Mouse (Mus musculus): ENCODE measurements around the gene Plxnc1.

Gene Plxnc1

DNA sequence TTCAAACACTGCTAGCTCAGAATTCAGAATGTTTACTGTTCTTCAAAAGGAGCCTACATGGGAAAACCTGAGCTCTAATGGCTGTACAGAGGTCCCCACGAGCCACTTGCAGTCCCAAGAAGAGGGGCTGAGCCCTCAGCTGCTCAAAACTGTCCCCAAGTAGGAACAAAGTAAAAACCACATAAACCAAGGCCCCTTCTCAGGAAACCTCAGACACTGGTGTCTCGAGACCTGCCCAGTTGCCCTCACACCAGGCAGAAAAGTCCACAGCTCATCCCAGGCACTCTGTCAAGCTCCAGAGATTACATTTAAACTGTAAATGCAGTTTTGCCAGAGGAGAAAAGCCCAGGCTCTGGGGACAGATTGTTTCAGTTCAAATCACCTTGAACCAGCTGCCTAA is 26.6 kb downstream of the Plxnc1 start:
- no peak for DNase-seq

DNA sequence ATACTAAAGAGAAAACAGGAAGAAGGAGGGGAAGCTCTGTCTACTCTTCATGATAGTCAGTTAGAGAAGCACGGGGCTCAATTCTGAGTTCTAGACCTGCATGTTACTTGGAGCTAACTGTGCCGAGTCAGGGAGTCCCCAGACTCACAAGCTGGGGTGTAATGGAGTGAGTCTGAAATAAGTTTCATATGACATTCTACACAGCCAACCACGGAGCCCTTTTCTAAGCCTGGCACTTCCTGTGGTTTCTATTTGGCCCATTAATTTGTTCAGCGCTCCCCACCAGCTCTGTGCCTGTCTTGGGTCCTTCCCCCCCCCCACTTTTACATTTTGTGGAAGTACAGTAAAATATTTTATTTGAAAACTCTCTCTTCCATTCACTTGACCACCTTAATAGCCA is 27.3 kb downstream of the Plxnc1 start:
- no peak for DNase-seq

DNA sequence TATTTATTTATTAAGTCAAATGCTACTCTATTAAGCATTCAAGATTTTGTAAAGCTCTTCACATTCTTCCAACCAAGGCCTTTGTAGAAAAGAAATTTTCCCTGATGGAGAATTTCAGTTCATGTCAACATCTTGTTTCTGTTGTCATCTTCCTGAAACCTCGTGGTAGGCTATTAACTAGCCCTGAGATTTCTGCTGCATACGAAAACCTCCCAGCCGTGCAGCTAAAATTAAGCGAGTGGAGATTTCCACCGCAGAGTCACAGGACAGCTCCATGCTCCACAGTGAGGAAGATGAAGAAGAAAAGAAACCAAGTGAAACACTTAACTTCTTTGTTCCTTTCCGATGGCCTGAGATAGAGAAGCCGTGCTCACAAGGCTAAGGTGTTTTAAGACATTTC is 28.0 kb downstream of the Plxnc1 start:
- DNase-seq, result no peak

DNA sequence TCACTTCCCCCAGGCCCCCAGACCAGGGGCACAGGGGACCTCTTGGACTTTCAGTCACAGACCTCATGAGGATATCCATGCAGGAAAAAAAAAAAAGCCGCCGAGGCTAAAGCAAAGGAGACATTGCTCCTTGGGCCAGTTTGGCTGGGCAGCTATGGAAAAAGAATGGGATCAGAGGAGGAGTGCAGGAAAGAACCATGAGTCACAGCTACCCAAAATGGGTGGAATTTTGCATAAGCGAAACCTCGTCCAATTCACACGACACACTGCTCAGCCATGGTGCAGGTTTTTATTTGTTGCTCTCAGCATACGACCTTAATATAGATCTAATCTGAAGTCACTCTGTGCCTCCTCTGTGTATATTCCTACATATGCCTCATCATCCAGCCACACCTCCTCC is 28.9 kb downstream of the Plxnc1 start:
- no peak for DNase-seq

DNA sequence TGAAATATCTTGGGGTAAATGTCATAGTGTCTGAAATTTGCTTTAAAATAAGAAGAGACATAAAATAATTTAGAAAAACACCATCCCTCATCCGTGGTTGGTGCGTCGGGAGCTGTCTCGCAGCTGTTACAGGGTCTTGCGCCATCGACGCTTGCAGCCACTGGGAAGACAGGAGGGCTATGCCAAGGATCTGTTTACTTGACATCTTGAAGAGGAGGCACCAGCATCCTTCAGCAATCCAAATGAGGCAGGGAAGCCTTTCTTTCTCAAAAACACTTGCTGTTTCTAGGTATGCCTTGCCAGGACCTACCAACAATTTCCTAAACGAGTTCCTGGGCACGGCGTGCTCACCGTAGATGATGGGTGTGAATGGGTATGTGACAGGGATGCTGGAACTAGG is 30.6 kb downstream of the Plxnc1 start:
- DNase-seq, result no peak

DNA sequence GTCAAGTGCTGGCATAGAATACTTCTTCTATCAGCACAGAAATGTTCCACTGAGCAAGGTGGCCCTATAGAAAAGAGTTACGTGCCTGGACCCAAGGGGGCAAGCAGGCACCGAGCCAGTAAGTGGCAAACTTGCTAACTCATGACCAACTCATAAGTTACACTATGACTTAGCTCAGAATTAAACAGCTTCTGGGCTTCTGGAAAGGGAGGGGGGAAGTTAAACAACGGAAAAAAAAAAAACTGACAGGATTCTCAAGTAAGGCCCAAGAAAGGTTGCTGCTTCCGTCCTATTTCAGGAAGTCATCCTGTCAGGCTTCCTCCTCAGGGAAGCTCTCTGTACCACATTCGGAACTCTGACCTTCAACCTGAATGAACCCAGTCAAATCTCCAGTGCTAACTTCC is 31.3 kb downstream of the Plxnc1 start:
- DNase-seq, result no peak

DNA sequence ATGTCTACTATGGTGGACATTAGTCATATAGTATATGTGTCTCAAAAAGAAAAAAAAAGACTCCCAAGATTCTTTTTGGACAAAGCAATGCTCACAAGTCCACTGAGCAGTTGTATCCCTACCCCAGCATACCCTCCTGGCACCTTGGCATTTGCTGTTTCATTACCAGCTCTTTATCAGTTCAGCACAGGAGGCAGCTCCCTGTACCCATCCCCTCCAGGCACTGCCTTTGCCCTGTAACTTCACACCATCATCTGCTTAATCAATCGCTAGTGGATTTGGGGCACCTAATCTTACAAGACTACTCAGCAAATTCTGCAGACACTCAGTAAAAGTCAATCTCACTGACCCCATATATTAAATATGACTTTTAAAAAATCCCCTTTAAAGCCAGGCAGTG is 32.1 kb downstream of the Plxnc1 start:
- DNase-seq, result no peak

DNA sequence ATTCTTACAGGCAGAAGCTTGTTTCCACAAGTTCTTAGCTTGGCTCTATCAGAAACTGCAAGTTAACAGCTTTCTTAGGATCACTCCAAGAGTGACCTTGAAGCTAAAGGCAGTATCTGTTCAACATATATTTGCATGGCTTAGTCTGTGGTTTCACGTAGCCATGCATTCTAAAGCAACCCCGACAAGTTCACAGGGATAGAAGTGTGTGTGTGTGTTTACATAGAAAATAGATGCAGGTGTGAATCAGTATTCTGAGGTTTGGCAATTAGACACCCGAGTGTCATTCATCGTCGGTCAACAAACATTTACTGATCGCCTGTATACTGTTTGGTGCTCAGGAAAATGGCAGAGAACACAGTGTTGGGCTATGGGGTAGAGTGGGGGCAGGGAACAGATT is 33.5 kb downstream of the Plxnc1 start:
- no peak for DNase-seq

DNA sequence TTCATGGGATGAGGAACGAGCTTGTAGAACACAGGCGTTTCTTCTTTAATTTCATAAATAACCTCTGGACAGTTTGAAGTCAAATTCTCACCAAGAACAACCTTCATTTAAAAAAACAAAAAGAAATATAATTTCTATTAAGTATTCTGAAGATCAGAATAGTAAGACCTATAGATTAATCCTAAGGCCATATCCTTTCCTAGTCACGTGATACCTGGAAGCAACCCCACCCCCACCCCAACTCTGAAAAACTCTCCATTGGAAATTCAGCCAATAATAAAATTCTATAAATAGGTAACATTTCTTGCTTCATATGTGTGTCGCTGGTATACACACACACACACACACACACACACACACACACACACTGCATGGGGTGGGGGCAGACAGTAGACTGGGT is 34.1 kb downstream of the Plxnc1 start:
- no peak for DNase-seq

DNA sequence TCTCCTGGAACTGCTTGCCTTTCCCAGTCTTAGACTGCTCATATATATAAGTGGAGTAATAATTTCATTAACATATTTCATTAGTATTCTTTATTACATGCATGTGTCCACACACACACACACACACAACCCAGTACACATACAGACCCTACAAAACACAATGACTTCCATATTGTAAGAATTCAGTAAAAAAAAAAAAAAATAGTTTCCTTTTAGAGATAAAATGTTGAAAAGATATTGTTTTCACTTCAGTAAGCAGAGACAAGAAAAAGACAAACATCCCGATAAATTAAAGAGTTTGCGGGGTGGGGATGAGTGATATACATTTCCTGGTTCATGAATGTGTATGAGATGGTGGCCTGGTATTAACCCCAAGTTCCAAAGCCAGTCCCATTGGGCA is 34.8 kb downstream of the Plxnc1 start:
- DNase-seq, result no peak

DNA sequence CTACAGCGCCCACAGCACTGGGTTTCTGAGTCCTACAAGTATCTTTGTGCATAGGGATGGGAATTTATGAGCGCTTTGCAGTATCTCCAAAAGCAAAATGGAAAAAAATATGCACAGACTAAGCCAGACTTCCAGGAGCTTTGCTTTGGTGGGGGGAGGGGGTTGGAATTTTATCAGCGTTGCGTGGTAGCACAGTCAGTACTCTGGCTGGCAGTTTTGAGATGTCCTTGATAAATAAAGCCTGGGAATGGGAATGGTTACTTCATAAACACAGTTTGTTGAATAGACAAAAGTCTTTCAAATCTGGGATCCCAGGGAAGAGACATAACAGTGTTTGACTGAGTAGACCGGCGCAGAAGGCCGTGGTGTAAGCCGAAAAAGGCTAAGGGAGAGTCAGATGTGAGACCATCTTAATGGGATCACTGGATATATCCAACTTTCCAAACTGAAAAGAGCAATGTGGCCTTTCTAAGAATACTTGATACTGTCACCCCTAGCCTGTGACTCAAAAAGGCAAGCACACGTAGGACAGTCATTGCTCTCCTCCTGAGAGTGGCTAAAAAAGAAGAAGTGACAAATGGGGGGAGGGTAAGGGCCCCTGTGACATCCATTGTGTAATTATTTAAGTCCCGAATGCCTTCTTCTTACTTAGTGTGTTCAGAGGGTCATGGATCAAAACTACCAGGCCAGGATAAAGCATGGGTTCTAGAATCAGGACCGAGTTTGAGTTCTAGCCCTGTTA is 35.5 kb downstream of the Plxnc1 start:
- DNase-seq, result no peak

DNA sequence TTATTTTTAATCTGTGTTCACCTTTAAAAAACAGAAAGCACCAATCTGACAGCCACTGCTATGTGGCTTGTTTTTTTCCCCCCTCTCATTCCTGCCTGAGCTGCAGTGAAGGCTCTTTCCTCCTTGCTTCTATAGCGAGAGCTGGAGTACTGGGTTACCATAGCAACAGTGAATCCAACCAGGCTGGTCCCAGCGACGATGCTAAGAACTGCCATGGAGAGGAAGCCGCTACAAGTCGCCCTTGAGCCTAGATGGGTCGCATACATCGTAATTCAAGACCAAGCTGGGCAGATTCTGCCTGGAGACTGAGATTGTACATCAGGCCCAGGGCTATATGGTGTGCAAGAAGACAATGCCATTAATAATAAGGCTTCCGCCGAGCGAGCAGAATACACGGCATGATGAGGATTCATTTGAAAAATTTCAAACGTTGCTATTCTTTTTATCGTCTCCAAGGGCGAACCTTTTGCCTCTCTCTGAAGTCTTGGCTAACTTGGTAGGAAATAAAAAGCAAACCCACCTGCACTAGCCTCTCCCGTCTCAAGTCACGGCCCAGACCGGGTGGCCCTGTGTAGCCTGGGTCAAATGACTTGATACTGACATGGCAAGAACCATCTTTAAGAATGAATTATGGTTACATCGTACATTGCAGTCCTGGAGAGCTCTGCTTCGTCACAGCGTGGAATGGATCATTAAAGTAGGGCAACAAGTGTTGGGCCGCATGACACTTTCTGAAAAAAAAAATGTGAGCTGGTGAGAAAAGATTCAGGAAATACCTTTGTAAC is 38.8 kb downstream of the Plxnc1 start:
- DNase-seq, result no peak

DNA sequence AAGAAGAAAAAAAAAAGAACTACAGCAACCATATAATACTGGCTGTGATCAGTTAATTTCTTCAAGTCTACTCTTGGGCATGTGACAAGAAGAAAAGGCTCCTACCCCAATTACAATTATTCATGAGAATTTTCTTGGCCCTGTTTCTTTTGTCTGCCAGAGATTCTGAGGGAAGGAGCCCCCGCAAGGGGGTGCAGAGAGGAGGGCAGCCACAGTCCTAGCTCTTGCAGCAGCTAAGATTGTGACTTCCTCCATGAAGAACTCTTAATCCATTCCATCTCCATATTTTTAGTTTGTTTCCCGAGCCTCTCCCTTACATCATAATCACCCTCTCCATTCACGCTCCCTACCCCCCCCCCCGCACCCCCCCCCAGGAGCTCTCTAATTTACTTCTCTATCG is 39.4 kb downstream of the Plxnc1 start:
- no peak for DNase-seq

DNA sequence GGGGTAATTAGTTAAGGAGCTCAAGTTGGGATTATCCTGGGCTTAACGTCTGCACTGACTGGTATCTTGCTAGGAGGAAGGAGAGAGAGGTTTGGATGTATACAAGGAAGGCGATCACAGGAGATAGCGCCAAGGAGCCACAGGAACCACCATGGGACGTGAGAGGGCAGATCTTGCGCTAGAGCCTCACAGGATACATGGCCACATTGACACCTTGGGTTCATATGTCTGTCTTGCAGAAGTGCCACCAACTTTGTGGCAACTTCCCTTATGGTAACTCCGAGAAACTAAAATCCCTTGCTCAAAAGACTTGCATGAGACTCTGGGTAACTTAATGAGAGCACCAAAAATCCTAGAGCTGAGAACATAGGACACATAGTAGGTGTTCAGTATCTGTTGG is 47.7 kb downstream of the Plxnc1 start:
- no peak for DNase-seq

DNA sequence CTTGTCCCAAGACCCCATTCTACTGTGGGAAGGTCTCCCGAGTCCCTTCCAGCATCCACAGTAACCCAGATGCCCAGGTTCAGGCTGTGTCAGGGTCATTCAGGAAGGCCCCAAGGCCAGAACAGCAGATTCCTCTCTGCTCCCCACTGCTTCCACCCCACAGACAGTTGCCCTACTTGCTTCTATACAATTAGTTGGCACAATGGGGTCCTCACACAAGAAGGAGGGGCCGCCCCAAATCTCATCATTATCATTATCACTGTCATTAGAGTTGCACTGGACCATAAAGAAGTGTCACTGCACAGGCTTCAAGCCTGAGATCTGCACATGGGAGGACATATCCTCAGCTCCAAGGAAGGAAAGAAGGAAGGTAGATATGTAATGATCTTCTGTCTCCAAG is 48.3 kb downstream of the Plxnc1 start:
- no peak for DNase-seq

DNA sequence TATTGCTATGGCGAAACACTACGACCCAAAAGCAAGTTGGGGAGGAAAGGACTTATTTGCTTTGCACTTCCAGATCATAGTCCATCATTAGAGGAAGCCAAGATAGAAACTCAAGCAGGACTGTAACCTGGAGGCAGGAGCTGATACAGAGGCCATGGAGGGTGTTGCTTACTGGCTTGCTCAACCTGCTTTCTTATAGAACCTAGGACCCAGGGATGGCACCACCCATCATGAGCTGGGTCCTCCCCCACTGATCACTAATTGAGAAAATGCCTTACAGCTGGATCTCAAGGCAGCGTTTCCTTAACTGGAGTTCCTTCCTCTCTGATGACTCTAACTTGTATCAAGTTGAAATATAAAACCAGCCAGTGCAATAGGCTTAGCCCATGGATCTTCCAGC is 48.8 kb downstream of the Plxnc1 start:
- DNase-seq, result no peak

DNA sequence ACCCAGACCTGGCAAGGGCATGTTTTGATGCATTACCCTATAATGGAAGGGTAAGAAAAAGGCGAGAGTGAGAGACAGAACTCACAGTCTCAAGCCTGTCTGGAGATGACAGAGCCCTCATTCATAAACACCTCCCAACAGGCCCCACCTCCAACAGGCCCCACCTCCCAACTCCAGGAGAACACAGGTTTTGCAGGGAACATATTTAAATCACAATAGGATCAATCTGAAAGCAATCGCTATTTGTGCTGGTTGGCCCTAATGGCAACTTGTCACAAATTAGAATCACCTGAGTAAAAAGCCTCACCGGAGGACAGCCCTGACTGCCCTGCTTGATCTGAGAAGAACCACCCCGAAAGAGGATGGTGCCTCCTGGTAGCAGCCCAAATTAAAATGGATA is 54.9 kb downstream of the Plxnc1 start:
- no peak for DNase-seq

DNA sequence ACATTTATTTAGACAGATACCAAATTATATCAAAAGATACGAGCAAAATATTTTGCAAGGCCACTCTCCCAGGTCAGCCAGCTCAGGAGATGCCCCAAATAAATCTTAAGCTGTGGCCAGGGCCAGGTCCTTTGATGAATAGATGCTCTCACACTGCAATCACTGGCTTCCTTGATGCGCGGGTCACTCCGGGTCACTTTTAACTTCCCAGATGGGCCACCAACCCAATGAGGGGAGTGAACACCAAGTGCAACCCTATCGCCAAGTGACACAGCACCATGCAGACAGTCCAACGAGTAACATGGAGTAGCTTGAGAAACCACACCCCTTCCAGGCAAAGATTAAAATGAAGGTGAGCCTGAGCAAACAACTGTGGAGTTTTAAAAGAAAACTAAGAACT is 61.4 kb downstream of the Plxnc1 start:
- DNase-seq, result no peak

DNA sequence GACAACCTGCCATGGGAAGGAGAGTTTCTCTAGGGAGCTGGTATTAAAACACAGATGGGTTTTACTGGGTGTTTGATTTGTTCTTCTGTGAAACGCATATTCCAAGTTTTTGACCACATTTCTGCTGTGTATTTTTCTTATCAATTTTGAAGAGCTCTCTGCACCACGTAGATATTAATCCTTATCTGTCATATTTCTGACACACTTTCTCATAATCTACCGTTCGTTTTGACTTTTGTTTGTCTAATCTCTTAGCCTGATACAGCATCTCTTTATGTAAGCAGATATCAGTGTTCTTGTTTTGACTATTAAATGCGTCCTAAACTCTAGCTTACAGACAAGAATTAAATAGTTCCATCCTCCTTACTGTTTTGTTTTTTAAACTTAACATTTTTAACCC is 73.1 kb downstream of the Plxnc1 start:
- DNase-seq, result no peak

DNA sequence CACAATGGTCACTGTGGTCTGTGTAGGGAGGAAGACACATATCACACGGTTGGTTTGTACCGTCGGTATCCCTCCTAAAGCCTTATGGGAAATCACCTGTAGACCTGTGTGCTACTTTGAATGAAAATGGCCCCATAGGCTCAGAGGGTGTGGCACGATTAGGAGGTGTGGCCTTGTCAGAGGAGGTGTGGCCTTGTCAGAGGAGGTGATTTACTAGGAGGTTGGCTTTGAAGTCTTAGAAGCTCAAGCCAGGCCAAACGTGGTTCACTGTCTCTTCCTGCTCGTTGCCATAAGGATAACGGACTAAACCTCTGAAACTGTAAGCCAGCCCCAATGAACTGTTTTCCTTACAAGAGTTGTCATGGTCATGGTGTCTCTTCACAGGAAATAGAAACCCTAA is 73.5 kb downstream of the Plxnc1 start:
- DNase-seq, result no peak

DNA sequence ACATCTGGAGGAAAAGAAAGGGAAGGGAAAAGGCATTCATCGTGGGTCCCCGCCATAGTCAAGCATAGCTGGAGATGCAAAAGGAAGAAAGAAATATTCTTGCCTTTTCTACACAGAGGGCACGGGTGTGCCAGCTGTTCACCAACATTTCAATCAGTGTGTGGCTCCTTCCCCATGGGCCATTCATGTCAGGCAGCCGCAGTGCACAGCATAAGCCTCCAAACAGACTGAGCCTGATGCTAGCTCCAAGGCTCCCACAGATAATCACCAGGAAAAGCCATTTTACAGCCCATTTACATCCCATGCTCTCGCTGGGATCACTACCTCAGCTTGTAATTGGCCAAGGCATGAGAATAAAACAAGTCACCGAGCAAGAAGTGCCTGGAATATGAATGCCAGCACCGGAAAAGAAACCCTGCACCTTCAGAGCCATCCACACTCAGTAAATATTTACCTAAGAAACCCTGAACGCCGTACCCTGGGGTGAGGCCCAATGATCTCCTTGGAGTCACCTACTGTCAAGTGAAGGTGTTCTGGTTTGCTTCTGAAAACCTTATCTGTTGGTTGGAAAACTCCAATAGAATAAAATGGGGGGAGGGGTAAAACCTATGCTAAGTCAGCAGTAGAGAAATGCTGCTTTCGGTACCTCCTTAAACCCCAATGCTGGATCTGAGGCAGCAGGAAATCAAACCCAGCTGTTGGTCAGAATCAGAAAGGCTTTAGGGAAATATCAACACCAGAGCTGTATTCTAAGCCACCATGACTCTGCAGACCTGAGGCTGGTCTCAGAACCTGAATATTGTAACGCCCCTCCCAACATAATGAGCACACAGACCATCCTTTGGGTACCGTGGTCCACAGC is 77.4 kb downstream of the Plxnc1 start:
- no peak for DNase-seq

DNA sequence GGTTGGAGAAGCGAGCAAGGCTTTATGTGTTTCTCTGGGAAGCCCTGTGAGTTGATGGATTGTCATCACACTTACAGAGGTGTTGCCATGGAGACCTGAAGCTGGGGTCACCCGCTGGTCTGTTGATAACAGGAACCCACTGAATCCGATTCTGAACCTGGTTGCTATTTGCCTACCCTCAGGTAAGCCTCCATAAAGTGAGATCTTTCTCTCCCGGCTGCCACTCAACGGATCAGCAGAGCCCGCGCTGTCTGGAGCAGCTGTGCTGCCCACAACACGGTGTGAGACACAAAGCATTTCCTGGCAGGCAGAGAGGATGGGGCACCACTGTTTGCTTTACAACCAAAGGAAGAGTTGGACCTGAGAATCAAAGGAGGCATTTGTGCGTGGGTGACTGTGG is 79.4 kb downstream of the Plxnc1 start:
- no peak for DNase-seq

DNA sequence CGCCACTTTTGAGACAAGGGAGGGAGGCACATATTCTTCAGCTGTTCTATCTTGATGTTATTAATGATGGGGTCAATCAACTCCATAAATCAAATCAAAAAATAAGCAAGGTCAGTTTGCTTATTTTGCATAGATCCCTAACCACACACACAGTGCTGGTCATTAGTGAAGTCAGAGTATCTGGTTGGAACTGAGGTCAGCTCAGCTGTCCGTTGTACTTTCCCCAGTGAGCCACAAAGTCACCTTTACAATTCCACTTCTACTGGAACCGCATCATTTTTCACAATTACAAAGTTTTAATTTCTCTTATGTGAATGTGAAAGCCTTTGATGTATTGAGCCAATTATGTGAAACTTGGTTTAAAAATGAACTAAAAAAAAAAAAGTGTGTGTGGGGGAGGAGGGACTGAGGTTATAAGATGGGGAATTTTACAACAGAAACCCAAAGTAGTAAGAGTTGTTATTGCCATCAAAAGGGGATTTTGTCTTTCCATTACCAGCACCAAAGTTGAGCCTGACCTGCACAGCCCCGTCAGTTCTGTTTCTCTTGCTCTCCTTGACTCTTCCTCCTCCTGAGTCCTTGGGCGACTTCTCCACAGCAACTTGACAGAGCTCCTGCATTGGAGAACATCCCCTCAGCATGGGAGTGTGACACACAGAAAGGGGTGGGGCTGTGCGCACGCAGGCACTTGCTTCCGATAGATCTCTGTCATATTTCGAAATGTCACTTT is 80.3 kb downstream of the Plxnc1 start:
- DNase-seq, result no peak
